Mouse (Mus musculus): ENCODE measurements around the gene Tex16.

The Tex16 gene

GRCm38 (mm10) chrX:112010707-112011106 is at the start of gene Tex16:
Tex16 (plus strand) TSS chrX:112011007.
- no peak for DNase-seq (ENCODE audit: low read depth, low spot score)

GRCm38 (mm10) chrX:111999661-112000060 is 11.1 kb upstream of the Tex16 start:
- DNase-seq (ENCODE audit: low read depth, low spot score) = no peak

Data from brain, adult 2 months (tissue).